Mouse (Mus musculus): Measurements from ENCODE around the gene Bclaf1. TPM values are rescaled to one million over a fixed set of nuclear protein-coding genes. Genes with fewer than 3 reads are reported as not detected.

The Bclaf1 gene
- 100 to 1,000 TPM; 117 TPM for total RNA-seq (2021)
- long read RNA-seq, full-length matches to known transcripts: 29 of 47 reads
- long read RNA-seq, partial matches to known transcripts: 7 of 47 reads
- long read RNA-seq, other reads (novel, unspliced or antisense): 11 of 47 reads

GRCm38 (mm10) chr10:20311918-20312735 is at the start of gene Bclaf1:
Gene Bclaf1, plus strand, starts transcription at chr10:20312469.
- DNase-seq (ENCODE audit: low spot score in 2 of 2): peak; percentile 99

- no peak for DNase-seq (ENCODE audit: low spot score in 2 of 2)
These were observed 49.4 kb upstream of the Bclaf1 start for GRCm38 (mm10) chr10:20262896-20263295.

- DNase-seq (ENCODE audit: low spot score in 2 of 2): no peak
These were observed 47.8 kb upstream of the Bclaf1 start for GRCm38 (mm10) chr10:20264479-20264878.

GRCm38 (mm10) chr10:20267032-20267431 is 45.2 kb upstream of the Bclaf1 start:
- DNase-seq (ENCODE audit: low spot score in 2 of 2): no peak

DNA sequence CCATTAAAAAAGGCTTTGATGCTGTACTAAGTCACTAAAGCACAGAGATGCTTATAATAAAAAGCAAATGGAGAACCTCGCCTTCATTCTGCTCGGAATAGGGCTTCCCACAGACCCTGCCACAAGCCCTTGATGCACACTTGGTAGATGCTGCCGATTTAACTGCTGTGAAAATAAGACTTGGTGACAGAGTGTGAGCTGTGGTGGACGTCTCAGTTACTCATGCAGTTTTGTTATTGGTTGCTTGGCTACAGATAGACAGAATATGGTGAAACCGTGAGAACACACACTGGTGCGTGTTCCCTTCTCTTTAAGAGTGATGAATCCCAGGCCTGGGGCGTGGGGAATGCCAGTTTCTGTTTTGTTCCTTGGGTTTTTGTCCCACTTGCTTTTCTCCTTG is 43.3 kb upstream of the Bclaf1 start:
- no peak for DNase-seq (ENCODE audit: low spot score in 2 of 2)

GRCm38 (mm10) chr10:20272380-20272779 is 39.9 kb upstream of the Bclaf1 start:
- no peak for DNase-seq (ENCODE audit: low spot score in 2 of 2)

DNA sequence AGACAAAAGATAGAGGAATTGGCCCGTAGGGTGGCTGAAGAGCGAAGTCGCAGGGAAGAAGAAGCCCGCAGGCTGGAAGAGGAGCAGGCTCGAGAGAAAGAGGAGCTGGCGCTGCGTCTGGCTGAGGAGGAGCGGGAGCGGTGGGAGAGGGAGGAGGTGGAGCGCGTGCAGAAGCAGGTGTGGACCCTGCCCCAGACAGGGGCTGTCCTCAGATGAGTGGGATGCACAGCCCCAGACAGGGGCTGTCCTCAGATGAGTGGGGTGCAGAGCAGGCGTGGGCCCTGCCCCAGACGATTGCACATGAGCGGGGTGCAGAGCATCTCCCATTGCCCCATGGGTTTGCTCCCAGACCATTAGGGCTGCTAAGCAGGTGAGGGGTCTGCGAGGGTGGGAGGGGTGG is 39.0 kb upstream of the Bclaf1 start:
- DNase-seq (ENCODE audit: low spot score in 2 of 2): no peak

- no peak for DNase-seq (ENCODE audit: low spot score in 2 of 2)
These were observed 38.2 kb upstream of the Bclaf1 start for GRCm38 (mm10) chr10:20274022-20274421.

- no peak for DNase-seq (ENCODE audit: low spot score in 2 of 2)
These were observed 30.8 kb upstream of the Bclaf1 start for GRCm38 (mm10) chr10:20281456-20281855.

DNA sequence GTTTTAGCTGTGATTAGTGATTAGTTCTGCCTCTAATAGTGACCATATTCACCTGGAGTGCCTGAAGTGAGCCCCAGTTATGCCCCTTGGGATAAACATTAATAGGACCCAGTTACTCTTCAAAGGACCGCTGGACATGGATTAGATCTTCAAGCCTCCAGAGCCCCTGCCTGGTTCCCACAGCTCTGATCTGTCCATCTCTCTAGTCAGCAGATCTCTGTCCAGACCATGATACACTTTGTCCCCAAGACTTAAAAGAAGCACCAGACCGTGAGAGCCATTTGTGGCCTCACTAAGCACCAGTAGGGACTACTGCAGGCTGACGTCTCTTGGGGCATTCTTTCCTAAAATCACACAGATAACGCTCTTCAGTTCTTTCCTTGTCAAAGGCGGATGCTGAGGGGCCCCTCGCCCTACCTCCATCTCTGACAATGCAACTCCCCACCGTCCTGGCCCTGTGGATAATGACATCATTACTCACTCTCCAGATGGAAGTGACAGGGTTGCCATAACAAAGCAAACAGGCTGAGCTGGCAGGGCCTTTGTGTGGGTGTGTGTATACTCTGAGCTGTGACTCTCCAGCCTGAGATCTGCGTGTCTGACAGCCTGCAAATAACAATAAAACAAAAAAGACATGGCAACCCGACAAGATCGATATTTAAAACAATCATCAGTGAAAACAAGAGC is 26.8 kb upstream of the Bclaf1 start:
- DNase-seq (ENCODE audit: low spot score in 2 of 2): peak; percentile 76 to 90

DNA sequence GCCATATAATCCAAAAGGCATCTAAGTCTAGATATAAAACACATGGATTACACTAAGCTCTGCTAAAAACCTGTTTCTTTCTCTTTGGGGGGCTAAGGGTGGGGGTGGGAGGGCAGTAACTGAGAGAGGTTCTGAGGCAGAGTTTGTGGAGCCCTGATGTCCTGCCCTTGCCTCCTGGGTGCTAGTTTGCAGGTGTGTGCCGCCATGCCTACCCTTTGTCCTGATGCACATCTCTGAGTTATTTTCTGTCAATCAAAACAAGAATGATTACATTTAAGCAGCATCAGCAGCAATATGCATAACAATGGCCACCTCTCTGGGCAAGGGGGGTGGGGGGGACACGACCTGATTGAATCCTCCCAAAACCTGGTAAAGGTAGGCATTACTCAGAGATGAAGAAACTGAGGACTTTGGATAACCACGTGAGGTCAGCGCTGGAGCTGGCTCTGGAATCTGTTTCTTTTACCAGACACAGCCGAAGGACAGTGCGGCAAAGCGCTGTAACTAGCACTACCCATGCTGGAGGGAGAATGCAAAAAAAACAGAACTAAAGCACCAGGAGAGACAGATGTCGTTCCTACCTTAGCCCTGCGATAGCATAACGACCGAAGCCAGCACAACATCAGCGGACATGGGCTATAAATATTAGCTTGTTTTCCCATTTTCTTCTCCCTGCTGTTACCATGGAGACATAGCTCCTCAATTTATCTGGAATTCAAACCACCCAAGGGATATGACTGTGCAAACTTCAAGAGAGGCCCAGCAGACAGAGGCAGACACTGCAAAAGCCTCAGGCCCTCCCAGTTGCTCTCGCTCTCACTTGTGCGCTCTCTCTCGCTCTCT is 26.1 kb upstream of the Bclaf1 start:
- peak in 1 of 2 experiments; percentile 47 for DNase-seq (ENCODE audit: low spot score in 2 of 2)

DNA sequence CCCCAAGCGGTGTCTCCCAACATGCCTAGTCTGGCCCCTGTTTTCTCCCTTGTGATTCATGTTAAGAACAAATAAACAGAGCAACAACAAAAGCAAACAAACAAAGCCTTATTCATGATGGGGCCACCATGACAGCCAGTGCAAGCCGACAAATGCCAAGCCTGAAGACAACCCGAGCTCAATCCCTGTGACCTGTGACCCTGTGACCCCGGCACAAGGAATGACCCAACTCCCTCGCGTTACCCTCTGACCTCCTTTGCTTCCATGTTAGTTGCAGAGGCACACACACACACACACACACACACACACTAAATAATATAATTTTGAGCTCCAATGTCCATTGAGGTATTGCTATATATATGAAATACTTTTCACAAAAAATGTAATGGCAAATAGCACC is 24.9 kb upstream of the Bclaf1 start:
- no peak for DNase-seq (ENCODE audit: low spot score in 2 of 2)

- peak; percentile 71 to 79 for DNase-seq (ENCODE audit: low spot score in 2 of 2)
These were observed 21.8 kb upstream of the Bclaf1 start for GRCm38 (mm10) chr10:20290467-20290883.

DNA sequence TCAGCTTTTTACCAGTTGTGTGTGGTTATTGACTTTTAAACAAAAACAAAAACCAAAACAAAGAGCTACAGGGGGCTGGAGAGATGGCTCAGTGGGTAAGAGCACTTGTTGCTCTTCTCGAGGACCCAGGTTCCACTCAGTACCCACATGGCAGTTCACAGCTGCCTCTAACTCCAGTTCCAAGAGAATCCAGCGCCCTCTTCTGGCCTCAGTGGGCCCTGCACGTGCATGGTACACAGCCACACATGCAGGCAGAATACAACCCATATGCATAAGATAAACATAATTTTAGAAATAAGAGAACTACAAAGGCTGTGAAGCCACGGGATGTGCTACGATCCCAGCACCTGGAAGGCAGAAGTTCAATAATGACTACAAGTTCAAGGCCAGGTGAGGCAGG is 16.3 kb upstream of the Bclaf1 start:
- no peak for DNase-seq (ENCODE audit: low spot score in 2 of 2)

DNA sequence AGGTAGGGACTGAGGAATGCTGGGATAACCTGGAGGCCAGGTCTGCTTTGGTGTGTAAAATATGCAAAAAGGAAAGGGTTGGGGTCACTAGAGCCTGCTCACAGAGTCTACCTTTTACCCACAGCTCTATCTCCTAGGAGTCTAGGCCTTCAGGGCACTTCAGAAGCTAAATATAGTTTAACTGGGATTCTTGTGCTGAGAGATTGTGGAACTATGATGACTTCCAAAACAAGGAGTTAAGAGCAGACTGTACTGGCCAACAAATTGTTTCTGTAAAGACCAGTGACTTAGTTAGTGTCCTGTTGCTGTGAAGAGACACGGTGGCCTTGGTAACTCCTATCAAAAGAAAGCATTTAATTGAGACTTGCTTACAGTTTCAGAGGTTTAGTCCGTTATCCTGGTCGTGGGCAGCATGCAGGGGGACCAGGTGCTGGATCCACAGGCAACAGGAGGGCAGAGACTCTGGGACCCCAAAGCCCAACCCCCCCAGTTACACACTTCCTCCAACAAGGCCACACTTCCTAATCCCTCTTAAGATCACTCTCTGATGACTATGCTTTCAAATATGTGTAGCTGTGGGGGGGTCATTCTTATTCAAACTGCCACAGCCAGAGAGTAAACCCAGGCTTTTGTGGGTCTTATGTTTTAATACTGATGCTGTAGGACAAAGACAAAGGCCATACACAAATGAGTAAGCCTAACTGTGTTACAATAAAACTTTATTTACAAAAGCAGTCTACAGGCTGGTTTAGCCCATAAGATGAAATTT is 13.9 kb upstream of the Bclaf1 start:
- DNase-seq (ENCODE audit: low spot score in 2 of 2): no peak

DNA sequence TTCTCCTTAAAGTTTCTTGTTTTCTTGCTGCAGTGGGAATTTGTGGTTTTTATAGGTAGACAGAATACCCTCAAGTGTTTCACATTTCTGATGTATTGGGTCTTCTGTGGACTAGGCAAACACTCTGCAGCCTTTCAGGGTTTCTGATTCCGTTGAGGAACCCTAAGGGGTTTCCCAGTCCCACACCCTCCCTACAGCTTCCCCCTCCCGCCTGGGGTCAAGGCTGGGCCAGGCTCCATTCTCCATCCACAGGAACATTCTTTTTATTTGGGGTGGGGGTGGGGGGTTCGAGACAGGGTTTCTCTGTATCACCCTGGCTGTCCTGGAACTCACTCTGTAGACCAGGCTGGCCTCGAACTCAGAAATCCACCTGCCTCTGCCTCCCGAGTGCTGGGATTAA is 13.2 kb upstream of the Bclaf1 start:
- DNase-seq (ENCODE audit: low spot score in 2 of 2): no peak

- DNase-seq (ENCODE audit: low spot score in 2 of 2): peak in 1 of 2 experiments; percentile 15
These were observed 1.1 kb upstream of the Bclaf1 start for GRCm38 (mm10) chr10:20310969-20311769.

DNA sequence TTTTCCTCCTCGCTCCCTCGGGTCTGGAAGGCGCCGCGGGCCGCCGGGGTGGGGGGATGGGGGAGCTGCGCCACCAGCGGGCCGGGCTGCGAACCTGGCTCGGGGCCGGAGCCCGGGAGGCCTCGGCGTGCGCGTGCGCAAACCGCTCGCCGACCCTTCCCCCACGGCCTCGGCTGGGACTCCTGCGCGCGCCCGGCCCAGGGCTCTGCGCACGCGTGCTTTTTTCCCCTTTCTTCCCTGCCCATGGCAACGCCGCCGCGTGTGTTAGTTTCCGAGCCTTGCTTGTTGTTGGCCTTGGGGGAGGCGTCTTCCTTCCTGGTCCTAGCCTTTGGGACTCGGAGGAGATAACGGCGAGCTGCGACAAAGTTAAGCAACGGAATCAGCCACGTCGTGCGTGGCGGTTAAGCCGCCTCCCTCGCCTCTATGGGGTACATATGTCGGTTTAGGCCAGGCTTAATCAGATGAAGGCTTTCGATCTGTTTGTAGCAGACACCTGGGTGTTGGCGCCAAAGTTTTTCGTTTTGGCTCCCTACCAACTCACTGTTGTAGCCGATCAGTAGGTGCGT is 550 bp downstream of the Bclaf1 start:
- DNase-seq (ENCODE audit: low spot score in 2 of 2): peak; percentile 83 to 94

DNA sequence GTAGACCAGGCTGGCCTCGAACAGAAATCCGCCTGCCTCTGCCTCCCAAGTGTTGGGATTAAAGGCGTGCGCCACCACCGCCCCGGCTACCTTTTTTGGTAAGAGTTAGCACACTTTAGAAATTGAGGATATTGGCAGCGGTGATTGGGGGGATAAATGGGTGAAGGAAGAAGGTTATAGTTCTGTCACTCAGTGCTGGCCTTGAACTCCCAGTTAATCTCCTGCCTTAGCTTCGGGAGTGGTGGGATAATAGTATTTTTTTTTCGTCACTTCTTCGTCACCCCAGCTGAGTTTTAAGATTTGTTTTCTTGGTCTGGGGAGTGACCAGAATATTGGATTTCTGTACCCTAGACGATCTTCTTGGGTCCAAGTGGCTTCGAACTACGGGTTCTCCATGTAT is 1.2 kb downstream of the Bclaf1 start:
- no peak for DNase-seq (ENCODE audit: low spot score in 2 of 2)
